Mouse (Mus musculus) kidney, adult 2 months (tissue): ENCODE measurements around the gene Xylt1. TPM values are rescaled to one million over a fixed set of nuclear protein-coding genes. Genes with fewer than 3 reads are reported as not detected.

Experiments used
- DNase-seq: peaks from one replicate; pipeline ENCODE4 v3.0.0; 2021
- H3K27ac ChIP-seq: fragments of 200-500 bp; 2 replicates; pipeline ENCODE4 v1.5.1; 2012; ENCODE audit warnings: low read depth, low read length, control low read depth, inconsistent platforms; ENCODE audit not compliant: insufficient read depth
- H3K27me3 ChIP-seq: fragments of 200-500 bp; replicated peaks from 2 replicates; pipeline ENCODE4 v1.6.1; 2012; ENCODE audit warnings: mild to moderate bottlenecking, moderate library complexity, low read length, inconsistent platforms; ENCODE audit not compliant: control insufficient read depth, insufficient read depth
- H3K36me3 ChIP-seq: fragments of 200-500 bp; 2 replicates; pipeline ENCODE4 v1.6.1; 2012; ENCODE audit warnings: mild to moderate bottlenecking, moderate library complexity, low read length, inconsistent platforms; ENCODE audit not compliant: control insufficient read depth, insufficient read depth
- H3K4me1 ChIP-seq: fragments of 200-500 bp; 2 replicates; pipeline ENCODE4 v1.6.1; 2011; ENCODE audit warnings: low read length; ENCODE audit not compliant: control insufficient read depth, insufficient read depth
- H3K4me3 ChIP-seq: fragments of 200-500 bp; 2 replicates; pipeline ENCODE4 v1.5.1; 2011; ENCODE audit warnings: mild to moderate bottlenecking, low read depth, low read length, control low read depth; ENCODE audit not compliant: insufficient read depth
- CTCF ChIP-seq: fragments of 200-500 bp; conservative IDR thresholded peaks from 2 replicates; pipeline ENCODE4 v1.5.1; 2011; ENCODE audit warnings: low read depth, mild to moderate bottlenecking, control low read depth, low read length, moderate library complexity, mixed read lengths; ENCODE audit not compliant: insufficient read depth, insufficient read length
- POLR2A ChIP-seq: fragments of 200-500 bp; IDR thresholded peaks from one replicate; pipeline ENCODE4 v1.6.1; 2011; ENCODE audit warnings: low read depth, low read length, control low read depth
- WGBS: fragments of 180-500 bp; shearing (Covaris S2); methylation state at CpG from one replicate; pipeline ENCODE4 v1.1.7; 2018; 5-methylcytosine and 5-hydroxymethylcytosine counted together
- polyA plus RNA-seq: library from polyadenylated mRNA; depleted of rRNA; stranded (reverse); fragments of >200 nt; gene quantifications from 2 replicates; pipeline ENCODE4 v1.2.3, GENCODE M21; 2012

The Xylt1 gene
- polyA plus RNA-seq, 1 experiment, result 6.1 TPM

DNA sequence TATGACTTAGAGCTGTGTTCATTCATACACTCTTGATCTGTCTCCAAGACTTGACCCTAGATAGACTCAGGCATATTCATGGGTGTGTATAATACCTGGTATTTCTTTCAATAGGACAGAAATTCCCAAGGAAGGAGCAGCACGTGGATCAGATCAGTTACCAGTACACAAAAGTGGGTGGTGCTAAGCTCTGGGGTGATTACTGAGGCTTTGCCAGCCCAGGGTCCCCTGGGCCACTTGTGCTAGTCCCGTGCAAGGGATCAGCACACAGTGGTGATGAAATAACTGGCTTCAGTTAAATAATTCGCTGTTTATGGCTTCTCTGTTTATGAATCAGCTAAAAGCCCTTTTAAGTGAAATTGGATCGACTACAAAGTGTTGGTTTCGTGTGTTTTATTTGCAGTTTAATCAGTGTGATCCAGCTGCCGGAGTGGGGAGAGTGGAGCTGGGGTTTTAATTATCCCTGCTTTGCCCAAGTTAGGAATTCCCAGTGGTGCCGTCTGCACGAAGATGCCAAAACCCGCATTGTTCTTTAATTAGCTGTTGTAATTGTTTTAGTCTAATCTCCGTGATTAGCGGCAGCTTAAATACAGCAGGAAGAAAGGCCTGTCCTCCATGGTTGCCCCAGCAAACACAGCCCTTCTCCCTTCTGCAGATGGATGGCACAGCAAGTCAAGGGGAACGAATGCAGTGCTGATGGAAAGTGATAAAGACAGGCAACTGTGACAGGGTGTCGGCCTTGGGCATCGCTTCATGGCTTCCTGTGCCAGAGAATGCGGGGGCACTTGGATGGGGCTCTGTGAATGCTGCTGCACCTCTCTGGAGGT, 120.8 kb downstream of the Xylt1 start:
- TF ChIP-seq POLR2A, result no peak
- TF ChIP-seq CTCF, result no peak
- WGBS, result 70% methylated on average over 15 of the region's 15 CpGs
- Histone ChIP-seq H3K4me3 (no peak overlapping the region), H3K27ac (no peak overlapping the region), H3K27me3 (no peaks in the 10 kb centered on the region), H3K36me3 (no peaks in the 10 kb centered on the region), H3K4me1 (peaks cover 10% of the 10 kb centered on the region; the same call in 1 of the 2 replicates)
- DNase-seq, result no peak

GRCm38 (mm10) chr7:117502415-117502814, 121.6 kb downstream of the Xylt1 start:
- peak; percentile 43 for DNase-seq
- 47% methylated on average over 5 of the region's 5 CpGs for WGBS
- H3K27ac ChIP-seq, result no peak overlapping the region; the same call in 1 of the 2 replicates
- no peak overlapping the region for H3K4me3 ChIP-seq
- H3K36me3 ChIP-seq, result no peaks in the 10 kb centered on the region
- TF ChIP-seq CTCF, result no peak
- TF ChIP-seq POLR2A, result no peak
- peaks cover 15% of the 10 kb centered on the region; the same call in 1 of the 2 replicates for H3K4me1 ChIP-seq
- no peaks in the 10 kb centered on the region for H3K27me3 ChIP-seq

DNA sequence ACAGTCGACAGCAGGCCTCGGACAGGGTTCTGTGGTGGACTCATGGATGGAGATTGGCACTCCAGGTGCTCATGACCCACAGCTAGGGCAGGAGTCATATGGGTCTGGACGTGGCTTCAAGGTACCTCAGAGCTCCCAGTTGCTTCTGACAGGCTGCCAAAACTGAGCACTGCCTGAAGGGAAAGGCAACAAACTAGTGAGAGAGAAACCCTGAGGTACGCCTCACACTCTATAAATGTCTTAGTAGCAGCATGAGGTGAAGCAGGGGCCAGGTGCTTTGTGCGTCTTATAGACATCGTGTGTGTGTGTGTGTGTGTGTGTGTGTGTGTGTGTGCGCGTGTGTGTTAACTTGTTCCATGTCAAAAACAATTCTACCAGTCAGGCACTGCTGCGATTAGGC, 122.9 kb downstream of the Xylt1 start:
- DNase-seq, result peak; percentile 55
- peaks cover 15% of the 10 kb centered on the region; the same call in 1 of the 2 replicates for H3K4me1 ChIP-seq
- TF ChIP-seq CTCF, result no peak
- no peak for TF ChIP-seq POLR2A
- no peaks in the 10 kb centered on the region for H3K36me3 ChIP-seq
- no peak overlapping the region for H3K27ac ChIP-seq
- H3K27me3 ChIP-seq, result no peaks in the 10 kb centered on the region
- 75% methylated on average over 9 of the region's 9 CpGs for WGBS
- no peak overlapping the region for H3K4me3 ChIP-seq

DNA sequence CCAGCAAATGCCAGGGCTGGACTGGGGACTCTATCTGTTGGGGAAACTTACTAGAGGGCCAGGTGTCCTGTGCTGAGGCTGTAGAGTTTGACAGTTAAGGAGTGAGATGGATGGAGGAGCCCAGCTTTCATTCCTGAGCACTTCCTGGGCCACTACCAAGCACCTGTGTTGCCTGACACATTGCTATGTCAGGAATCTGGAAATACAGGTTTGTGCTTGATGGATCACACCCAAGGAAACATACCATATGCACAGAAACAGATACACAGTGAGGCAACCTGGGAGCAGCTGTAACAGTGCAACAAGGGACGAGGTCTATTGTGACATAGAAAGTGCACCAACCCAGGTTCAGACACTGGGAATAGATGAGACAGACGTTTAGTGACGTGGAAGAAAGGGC, 125.0 kb downstream of the Xylt1 start:
- no peaks in the 10 kb centered on the region for H3K36me3 ChIP-seq
- no peak overlapping the region for H3K4me3 ChIP-seq
- H3K27me3 ChIP-seq, result no peaks in the 10 kb centered on the region
- 79% methylated on average over 3 of the region's 3 CpGs for WGBS
- H3K4me1 ChIP-seq, result peaks cover 15% of the 10 kb centered on the region; the same call in 1 of the 2 replicates
- peak overlapping the region; percentile 27; the same call in 1 of the 2 replicates for H3K27ac ChIP-seq
- TF ChIP-seq POLR2A (no peak), CTCF (no peak)
- DNase-seq, result peak; percentile 73

- Histone ChIP-seq H3K4me3 (no peak overlapping the region), H3K4me1 (peaks cover 15% of the 10 kb centered on the region; the same call in 1 of the 2 replicates), H3K27me3 (no peaks in the 10 kb centered on the region), H3K27ac (no peak overlapping the region), H3K36me3 (no peaks in the 10 kb centered on the region)
- TF ChIP-seq POLR2A, result no peak
- no peak for TF ChIP-seq CTCF
- DNase-seq, result peak; percentile 71
- 63% methylated on average over 10 of the region's 10 CpGs for WGBS
These were observed 126.6 kb downstream of the Xylt1 start for GRCm38 (mm10) chr7:117507351-117507750.

- Histone ChIP-seq H3K27ac (no peak overlapping the region), H3K27me3 (no peaks in the 10 kb centered on the region), H3K4me1 (peaks cover 15% of the 10 kb centered on the region; the same call in 1 of the 2 replicates), H3K36me3 (no peaks in the 10 kb centered on the region), H3K4me3 (no peak overlapping the region)
- 74% methylated on average over 8 of the region's 8 CpGs for WGBS
- DNase-seq, result no peak
- TF ChIP-seq CTCF (no peak), POLR2A (no peak)
These were observed 127.3 kb downstream of the Xylt1 start for GRCm38 (mm10) chr7:117508090-117508489.

DNA sequence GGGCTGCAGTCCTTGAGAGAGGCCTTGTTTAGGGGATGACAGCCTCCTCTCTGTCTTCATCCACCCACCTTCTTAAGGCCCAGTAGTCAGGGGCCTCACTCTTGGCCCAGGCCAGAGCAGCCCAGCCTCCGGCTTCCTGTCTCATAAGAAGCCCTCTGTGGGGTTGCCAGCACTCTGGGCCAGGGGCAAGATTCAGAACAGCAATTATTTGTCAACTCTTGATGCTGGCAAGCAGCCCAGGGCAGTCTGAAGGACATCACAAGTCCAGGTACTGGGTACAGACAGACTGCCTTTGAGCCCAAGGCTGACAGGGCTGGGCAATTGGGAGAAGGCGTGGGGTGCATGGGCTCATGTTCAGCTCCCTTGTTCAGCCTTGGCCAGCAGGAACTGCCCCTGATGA, 129.3 kb downstream of the Xylt1 start:
- peak; percentile 67 for DNase-seq

More for the DNA sequence above, 129.3 kb downstream of the Xylt1 start:
- Histone ChIP-seq H3K4me3 (no peak overlapping the region), H3K27ac (no peak overlapping the region), H3K4me1 (peaks cover 21% of the 10 kb centered on the region; the same call in 1 of the 2 replicates), H3K36me3 (no peaks in the 10 kb centered on the region), H3K27me3 (no peaks in the 10 kb centered on the region)
- 64% methylated on average over 2 of the region's 2 CpGs for WGBS
- TF ChIP-seq CTCF (no peak), POLR2A (no peak)
